Mouse (Mus musculus): ENCODE results near the gene Gm28035. TPM values are rescaled to one million over a fixed set of nuclear protein-coding genes. Genes with fewer than 3 reads are reported as not detected.
A peak's percentile ranks its signal among the peaks of the same experiment; 100 is the strongest.

Gm28035 gene
- total RNA-seq, 2 experiments from 2014 or later = 7.2 to 9.7 TPM

DNA sequence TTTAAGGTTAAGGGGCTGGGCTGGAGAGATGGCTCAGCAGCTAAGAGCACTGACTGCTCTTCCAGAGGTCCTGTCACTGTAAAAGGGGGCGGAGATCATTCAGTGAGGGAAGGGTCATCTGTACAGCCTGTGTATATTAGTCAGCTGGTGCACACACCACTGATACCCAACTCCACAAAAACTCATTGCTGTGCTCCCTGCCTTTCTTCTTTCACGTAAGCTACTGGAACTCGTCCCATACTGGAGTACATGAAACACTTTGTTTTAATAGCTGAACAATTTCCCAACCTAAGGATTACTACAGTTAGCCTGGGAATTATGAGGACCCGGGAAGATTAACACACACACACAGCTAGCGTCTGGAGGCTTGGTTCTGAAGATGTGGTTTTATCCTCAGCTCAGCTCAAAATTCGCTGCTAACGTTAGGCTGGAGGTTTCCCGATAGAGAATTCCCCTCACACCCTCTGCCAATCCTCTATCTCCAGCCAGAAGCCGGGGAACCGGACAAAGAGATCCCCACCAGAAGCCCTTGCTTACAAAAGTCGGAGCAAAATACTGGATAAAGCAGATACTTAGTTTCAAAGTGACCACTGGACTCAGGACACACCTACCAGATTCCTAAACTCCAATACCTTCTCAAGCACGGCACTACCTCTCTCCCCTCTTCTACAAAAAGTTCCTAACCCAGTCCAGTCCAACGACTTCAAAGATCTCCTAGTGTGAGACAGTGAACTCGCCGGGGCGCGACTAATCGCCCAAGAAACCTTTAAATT is 3.8 kb upstream of the Gm28035 start:
- DNase-seq (ENCODE audit: low spot score in 2 of 2) = no peak
- intact Hi-C loops (cut with DNase I) = loop anchor here (2.0 kb wide), 3 partner anchors 32 to 66 kb away; partner anchors contain the start of genes Endog, Kyat1 and Spout1

DNA sequence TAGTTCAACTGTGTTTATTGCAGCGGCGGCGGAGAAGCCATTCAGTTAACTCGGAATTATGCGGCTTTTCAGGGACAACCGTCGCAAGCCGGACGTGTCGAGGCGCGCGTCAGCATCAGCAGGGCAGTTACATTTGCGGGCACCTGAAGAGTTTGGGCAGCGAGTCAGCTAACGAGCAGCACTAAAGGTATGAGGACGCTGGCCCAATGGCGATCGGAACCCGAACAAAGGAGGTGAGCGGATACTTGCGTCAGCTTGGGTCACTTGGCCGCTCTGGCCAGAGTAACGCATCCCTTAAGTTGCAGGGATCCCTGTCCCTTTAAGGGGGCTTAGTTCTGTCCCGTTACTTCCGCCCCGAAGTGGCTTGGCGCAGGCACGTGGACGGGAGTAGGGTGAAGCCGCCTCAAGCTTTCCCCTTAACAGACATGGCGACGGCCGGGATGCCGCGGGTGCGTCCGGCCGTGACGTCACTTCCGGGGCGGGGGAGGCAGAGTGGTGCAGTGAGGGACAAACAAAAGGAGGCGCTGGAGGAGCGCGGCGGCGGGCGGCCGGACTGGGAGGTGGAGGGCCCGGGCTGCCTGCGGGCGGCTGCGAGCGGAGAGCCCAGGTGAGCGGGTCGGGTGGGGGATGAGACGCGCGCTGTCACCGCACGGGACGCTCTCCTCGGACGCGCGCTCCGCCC is 3.0 kb upstream of the Gm28035 start, which contains the start of gene Lrrc8a:
Gene Lrrc8a (plus strand): TSS at position 517 of the 682 bp plus-strand sequence.
- intact Hi-C loops (cut with DNase I) = loop anchor here (2.0 kb wide), 3 partner anchors 33 to 67 kb away; partner anchors contain the start of genes Endog, Kyat1 and Spout1
- peak; percentile 99 to 100 for DNase-seq (ENCODE audit: low spot score in 2 of 2)

DNA sequence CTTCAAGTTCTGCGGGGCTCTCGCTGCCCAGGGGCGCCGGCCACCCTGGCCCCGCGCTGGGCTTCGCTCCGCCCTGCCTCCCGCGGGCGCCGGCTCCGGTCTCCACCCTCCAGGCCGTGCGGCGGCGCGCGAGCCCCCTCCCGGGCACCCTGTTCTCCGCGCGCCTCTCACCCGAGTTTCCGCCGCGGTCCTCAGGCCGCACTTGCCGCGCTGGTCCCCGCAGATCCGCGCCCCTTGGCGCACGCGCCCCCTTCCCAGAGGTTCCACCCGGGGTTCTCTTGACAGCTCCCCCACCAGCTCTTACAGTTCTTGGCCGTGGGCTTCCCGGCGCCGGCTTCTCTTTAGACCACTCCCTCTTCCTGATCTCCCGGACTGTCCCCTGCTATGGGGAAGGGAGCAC is 2.5 kb upstream of the Gm28035 start:
- intact Hi-C loops (cut with DNase I) = loop anchor here (1.0 to 2.0 kb wide), 4 partner anchors 27 to 67 kb away; partner anchors contain the start of genes Endog, Kyat1 and Spout1
- peak; percentile 63 to 66 for DNase-seq (ENCODE audit: low spot score in 2 of 2)

DNA sequence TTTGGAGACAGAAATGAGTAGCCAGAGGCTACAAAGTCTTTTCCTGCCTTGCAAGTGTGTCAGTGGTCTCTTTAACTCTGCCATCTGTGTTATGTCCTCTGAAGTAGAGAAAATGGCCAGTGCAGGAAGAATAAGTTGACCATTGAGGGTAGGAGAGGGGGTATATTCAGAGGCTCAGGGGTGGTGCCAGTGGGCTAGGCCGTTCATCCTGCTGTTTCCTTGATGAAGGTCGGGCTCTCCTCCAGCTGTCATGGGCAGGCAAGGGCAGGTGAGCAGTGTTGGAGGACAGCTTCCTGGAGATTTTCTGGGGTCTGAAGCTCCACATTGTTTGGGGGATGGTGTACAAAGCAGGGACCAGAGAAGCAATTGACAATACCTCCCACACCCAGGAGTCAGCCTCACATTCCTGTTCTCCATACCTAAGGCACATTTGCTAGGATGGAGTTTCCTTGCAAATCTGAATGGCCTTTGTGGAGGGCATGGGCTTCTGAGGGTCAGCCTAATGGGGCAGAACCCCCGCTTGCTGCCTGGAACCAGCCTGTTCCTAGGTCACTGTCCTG is 1.4 kb upstream of the Gm28035 start:
- DNase-seq (ENCODE audit: low spot score in 2 of 2) = no peak
- intact Hi-C loops (cut with DNase I) = loop anchor here (1.0 kb wide), 1 partner anchor 26 kb away; no protein-coding TSS in a partner anchor

DNA sequence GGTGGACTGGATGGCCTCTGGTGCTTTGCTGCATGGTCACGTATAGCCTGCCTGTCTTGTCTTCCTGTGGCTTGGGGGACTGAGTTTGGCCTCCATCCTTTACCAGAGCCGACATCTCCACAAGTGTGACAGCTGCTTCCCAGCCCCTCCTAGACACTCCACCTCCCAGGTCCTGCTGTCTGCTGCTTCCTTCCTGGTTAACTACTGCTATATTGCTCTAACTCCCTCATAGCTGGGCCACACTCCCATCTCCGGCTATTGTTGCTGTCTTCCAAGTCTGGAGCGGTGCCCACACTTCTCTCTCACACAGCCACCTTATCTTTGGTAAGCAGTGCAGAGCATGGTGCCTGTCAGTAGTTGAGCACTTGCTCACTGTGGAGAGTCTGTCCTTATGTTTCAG is 590 bp upstream of the Gm28035 start:
- no peak for DNase-seq (ENCODE audit: low spot score in 2 of 2)

DNA sequence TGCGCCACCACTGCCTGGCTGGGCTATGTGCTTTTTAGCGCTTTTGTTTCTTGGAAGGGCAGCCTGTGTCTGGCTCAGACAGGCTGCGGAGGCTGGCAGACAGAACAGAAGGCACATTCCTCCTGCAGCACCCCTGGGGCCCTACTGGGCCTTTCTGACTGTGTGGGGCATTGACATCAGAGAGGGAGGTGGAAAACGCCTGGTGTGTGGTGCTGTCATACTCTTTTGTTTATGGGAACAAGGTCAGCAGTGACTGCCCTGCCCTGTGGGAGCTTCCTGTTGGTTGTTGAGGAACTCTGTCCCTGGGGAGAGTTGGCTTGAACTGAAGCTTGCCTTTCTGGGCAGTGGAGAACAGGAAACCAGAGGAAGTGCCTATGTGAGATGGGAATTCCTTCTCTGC is 2.1 kb downstream of the Gm28035 start:
- intact Hi-C loops (cut with DNase I) = no loop called here
- DNase-seq (ENCODE audit: low spot score in 2 of 2) = no peak

More for the DNA sequence above, 590 bp upstream of the Gm28035 start:
- intact Hi-C loops (cut with DNase I) = no loop called here

DNA sequence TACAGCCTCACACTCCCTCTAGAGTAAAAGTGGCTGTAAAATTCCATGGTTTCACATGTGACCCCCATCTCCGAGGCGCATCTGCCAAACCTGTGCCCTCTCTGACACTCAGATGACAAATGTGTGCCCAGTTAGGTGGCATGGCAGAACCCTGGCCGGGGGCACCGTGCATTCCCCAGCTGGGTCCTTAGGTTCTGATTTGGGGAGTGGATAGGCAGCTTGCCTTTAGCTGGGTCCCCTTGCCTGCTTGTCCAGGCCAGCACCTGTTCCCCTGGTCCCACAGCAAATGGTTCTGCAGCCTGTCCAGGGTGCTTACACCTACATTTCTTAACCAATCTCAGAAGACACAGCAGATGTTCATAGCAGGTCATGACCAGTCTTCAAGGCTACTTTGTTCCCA is 3.0 kb downstream of the Gm28035 start:
- no peak for DNase-seq (ENCODE audit: low spot score in 2 of 2)
- intact Hi-C loops (cut with DNase I) = no loop called here

DNA sequence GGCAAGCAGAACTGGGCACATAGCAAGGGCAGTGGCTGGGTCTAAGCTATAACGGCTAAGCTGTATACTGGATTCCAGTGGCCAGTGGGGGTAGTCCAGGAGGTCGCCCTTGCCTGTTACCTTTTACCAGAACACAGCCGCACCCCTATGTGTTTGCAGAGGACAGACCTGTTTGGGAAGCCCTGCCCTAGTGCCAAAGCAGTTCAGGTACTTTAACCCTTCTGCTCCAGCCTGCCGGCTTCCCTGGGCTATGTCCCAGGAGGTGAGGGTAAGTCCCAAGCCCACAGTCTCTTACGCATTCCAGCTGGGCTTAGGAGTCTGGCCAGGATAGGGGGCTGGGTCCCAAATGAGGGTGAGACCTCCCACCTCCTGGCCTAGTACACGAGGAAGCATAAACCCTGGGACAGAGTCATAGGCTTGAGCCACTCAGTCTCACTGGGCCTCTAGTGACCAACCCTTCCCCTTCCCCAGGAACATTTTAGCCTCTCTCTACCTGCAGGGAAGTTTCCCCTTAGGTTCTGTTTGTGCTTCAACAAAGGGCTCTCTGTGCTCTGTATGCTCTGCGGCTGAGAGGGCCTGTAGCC is 4.3 kb downstream of the Gm28035 start:
- intact Hi-C loops (cut with DNase I) = no loop called here
- no peak for DNase-seq (ENCODE audit: low spot score in 2 of 2)

DNA sequence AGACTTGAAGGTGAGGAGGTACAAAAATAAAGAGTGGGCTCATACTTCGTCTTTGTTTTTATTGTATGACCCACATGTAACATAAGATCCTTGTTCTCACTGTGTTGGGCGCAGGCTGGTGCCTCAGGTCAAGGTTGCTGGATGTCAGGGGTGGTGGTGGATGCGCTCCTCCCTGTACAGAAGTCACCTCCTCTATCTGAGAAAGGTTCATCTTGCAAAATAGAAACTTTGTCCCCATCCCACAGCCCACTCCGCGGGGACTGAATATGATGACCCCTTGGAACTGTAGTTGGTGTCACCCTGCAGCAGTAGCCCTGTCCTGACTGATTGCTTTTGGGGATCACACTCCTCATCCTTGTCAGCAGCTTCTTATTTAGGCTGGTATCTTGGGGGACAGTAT is 6.7 kb downstream of the Gm28035 start:
- no peak for DNase-seq (ENCODE audit: low spot score in 2 of 2)
- intact Hi-C loops (cut with DNase I) = no loop called here

DNA sequence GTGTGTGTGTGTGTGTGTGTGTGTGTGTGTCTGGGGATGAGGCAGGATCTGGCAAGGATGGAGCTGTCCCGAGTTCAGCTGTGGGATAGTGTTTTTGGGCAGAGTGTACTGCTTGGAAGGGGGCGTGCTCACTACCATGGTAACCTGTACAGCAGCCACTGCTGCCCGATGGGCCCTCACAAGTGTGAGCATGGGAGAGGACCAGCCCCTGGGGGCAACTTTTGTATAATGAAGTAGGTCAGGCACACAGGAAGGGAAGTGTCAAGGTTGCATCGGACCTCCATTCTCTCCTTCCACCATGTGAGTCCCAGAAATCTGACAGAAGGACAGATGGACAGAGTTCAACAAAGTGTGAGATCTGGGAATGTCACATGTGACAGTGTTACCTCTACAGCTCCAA is 7.3 kb downstream of the Gm28035 start:
- intact Hi-C loops (cut with DNase I) = no loop called here
- no peak for DNase-seq (ENCODE audit: low spot score in 2 of 2)

DNA sequence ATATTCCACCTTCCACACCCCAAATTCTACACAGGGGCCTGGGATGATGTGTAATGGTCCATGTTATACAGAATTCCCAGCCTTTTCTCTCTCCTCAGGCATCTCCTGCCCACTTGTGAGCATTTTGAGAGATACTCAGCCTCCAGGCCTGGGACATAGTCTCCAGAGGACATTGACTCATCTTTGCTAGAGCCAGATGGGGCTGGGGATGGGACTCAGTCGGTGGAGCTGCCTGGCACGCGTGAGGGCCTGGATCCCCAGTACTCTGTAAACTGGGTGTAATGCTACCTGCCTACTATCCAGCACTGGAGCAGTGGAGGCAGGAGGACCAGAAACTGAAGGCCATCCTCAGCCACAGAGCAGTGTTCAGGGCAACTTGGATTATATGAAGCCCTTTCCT is 8.8 kb downstream of the Gm28035 start:
- DNase-seq (ENCODE audit: low spot score in 2 of 2) = no peak
- intact Hi-C loops (cut with DNase I) = no loop called here

DNA sequence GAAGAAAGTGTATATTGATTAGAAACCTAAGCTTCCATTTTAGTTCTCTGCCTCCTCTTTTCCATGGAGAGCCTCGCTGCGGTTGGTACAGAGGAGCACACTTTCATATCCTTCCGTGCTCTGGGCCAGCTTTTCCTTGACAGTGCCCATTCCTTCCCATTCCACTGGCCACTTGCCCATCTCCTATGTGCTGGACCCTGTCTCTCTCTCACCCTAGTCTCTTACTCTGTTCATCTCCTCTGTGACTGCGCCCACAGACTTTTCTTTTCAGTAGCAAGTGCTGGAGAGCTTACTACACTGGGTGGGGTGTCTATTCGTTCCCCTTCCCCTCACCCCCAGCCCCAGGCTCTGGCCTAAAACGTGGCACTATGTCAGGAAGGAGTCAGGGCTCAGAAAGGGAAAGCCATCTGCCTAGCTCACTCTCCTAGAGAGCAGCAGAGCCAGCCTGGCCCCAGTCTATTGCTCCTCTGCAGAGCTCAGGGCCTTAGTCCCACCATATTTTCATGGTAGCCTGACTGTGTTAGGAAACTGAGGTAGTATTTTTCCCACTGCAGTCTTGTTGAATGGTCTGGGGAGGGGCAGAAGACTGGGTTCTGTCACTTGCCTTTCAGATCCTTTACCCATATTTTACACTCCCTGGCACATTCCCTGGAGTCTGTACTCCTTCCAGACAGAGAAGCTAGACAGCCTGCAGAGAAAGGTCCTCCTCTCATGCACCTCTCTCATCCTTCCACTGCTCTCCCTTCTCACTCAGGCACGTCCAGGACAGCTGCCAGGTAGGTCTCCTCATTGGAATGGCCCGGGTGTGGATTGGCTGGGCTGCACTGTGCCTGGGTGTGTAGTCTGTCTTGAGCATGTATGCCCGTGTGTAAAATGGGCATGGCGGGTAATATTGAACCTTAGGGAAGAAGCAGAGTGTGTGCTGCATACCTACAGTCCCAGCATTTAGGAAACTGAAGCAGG is 10.1 kb downstream of the Gm28035 start:
- no peak for DNase-seq (ENCODE audit: low spot score in 2 of 2)
- intact Hi-C loops (cut with DNase I) = no loop called here

DNA sequence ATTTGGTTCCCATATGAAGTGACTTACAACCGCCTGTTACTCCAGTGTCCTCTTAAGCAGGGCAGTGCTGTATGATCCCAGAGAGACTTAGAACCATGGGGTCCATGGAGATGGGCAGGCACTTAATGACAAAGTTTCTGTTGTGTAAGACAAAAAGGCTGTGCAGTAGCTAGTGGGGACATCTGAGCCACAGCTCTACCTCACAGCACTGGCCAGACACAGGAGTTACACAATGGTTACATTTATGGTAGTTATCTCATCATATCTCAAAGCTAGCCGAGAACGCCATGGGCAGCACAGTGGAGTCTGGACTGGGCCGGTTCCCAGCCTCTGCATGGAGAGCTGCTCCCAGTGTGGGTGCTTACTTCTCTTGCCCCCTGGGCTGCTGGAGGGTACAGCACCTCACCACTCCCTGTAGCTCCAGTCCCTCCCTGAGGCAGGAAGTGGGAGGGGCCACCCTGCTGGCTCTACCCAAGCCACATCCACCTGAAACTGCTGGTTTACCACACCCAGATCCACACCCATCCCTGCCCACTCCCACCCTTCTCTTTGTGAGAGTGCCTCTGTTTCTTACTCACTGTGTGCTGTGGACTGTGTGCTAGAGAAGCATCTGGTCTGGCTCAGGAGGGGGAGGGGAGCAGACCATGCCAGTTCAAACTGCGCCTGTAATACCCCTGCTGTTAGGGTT is 11.2 kb downstream of the Gm28035 start:
- intact Hi-C loops (cut with DNase I) = no loop called here
- DNase-seq (ENCODE audit: low spot score in 2 of 2) = no peak

DNA sequence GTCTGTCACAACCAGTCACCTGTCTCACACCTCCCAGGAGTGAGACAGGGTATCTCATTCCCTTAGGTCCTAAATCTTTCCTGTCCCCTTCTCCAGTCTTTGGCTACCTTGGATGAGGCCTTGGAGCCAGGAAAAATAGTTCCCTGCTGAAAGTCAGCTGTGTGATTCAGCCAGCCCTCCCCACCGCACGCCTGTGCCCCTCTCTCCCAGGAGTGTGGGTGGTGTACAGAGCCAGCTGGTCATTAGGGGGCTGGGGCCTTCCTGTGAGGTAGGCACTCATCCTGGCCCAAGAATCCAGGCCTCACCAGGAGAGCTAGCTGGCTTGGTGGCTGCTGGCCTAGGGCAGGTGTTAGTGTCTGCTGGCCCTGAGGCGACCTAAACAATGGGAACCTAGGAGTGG is 12.2 kb downstream of the Gm28035 start:
- intact Hi-C loops (cut with DNase I) = no loop called here
- DNase-seq (ENCODE audit: low spot score in 2 of 2) = no peak

DNA sequence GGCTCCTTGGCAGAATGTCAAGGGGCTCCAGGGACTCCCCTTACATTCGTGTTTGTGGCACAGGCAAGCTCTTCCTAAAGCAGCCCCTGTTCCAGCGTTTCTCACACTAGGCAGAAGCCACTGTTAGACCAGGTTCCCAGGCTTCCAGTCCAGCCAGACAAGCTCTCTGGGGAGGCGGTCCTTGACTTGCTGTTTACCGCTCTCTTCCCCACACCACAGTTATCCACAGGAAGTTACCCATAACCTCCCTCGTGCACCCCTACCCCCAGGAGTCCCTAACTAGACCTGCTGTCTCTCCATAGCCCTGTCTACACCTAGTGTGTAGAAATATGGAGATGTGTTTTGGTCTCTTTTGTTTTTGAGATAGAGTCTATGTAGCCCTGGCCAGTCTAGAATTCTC is 13.4 kb downstream of the Gm28035 start:
- intact Hi-C loops (cut with DNase I) = no loop called here
- DNase-seq (ENCODE audit: low spot score in 2 of 2) = no peak

DNA sequence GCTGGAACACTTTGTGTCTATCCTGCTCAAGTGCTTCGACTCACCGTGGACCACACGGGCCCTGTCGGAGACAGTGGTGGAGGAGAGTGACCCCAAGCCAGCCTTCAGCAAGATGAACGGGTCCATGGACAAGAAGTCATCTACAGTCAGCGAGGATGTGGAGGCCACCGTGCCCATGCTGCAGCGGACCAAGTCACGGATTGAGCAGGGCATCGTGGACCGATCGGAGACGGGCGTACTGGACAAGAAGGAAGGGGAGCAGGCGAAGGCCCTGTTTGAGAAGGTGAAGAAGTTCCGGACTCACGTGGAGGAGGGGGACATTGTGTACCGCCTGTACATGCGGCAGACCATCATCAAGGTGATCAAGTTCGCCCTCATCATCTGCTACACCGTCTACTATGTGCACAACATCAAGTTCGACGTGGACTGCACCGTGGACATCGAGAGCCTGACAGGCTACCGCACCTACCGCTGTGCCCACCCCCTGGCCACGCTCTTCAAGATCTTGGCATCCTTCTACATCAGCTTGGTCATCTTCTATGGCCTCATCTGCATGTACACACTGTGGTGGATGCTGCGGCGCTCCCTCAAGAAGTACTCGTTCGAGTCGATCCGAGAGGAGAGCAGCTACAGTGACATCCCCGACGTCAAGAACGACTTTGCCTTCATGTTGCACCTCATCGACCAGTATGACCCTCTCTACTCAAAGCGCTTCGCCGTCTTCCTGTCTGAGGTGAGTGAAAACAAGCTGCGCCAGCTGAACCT is 15.4 kb downstream of the Gm28035 start:
- DNase-seq (ENCODE audit: low spot score in 2 of 2) = no peak
- intact Hi-C loops (cut with DNase I) = no loop called here

DNA sequence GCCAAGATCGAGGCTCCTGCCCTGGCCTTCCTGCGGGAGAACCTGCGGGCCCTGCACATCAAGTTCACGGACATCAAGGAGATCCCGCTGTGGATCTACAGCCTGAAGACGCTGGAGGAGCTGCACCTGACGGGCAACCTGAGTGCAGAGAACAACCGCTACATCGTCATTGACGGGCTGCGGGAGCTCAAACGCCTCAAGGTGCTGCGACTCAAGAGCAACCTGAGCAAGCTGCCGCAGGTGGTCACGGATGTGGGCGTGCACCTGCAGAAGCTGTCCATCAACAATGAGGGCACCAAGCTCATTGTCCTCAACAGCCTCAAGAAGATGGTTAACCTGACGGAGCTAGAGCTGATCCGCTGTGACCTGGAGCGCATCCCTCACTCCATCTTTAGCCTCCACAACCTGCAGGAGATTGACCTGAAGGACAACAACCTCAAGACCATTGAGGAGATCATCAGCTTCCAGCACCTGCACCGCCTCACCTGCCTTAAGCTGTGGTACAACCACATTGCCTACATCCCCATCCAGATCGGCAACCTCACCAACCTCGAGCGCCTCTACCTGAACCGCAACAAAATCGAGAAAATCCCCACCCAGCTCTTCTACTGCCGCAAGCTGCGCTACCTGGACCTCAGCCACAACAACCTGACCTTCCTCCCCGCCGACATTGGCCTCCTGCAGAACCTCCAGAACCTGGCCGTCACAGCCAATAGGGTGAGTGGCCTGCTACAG is 16.4 kb downstream of the Gm28035 start:
- intact Hi-C loops (cut with DNase I) = no loop called here
- DNase-seq (ENCODE audit: low spot score in 2 of 2) = no peak
